Mouse (Mus musculus) naive thymus-derived CD4-positive, alpha-beta T cell, adult 2 months (primary cell): ENCODE measurements around the gene Eif5b.
A peak's percentile ranks its signal among the peaks of the same experiment; 100 is the strongest.
"Not testable (repeated sequence)": the region's sequence is repeated elsewhere in the genome, so short reads cannot be mapped to it uniquely, and the experiment has no call there.

Experiments
- DNase-seq: peaks from one replicate; pipeline ENCODE4 v3.0.0-alpha.2; 2011; ENCODE audit warnings: low read depth

Eif5b gene

GRCm38 (mm10) chr1:37997867-37998266 lies at the start of gene Eif5b, which contains the start of gene Txndc9:
Gene Eif5b, plus strand, starts transcription at chr1:37998010.
Gene Txndc9, minus strand, starts transcription at chr1:37997893.
- peak; percentile 91 for DNase-seq

GRCm38 (mm10) chr1:37948906-37949305 lies 48.9 kb upstream of the Eif5b start:
- DNase-seq, result no peak

DNA sequence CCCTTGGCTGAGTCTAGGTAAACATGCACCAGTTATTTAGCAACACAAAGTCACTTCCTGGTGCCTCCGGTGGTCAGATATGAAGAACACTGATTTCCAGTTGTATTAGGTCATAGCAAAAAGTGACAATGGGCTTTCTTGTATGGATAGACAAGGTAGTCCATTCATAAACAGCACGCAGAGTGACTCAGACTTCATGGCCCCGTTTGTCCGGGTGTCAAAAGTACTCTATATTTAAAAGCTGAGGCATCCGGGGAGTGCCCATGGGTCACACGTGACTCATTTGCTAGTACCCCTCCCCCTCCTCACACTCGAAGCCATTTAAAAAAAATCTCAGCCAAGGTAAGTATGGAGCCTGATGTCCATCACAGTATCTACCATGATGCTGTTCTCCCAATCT lies 43.0 kb upstream of the Eif5b start:
- DNase-seq, result no peak

DNA sequence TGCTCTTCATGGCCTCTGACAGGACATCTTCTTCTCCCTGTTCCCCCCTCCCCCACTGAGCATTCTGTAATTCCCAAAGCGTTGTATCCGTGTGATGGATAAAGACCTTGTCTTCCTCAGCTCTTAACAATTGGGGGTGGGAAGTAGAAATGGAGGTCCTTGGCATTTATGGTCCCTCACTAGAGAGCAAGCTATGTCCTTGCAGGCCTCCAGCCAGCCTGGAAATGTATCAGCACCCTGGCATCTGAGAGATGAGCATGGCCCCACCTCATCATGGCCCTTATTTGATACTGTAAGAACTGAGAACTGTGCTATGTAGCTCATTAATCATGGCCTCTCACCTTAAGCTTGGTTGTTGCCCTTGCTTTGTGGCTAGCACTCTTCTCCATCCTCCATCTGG lies 42.6 kb upstream of the Eif5b start:
- no peak for DNase-seq

- DNase-seq, result no peak
Observed at GRCm38 (mm10) chr1:37956690-37957431, 40.9 kb upstream of the Eif5b start.

DNA sequence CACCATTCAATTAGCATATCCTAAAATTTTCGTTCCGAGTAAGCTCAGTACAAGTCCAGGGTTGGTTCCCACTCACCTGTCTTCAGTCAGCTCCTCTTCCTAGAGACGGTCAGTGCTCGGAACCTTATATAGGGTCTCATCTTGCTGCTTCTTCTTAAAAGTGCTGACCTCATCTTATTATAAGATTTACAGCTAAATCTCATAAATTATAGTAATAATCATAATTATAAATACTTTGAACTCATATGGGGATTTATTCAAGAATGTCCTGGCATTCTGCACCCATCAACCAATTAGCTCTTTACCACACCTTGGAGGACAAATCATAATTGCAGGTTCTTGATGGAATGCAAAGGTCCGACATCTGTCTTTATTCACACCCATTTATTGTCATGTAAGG lies 40.2 kb upstream of the Eif5b start, which contains the start of gene Lyg1:
TSS of gene Lyg1 (minus strand) at position 101 of the 400 bp plus-strand sequence.
- no peak for DNase-seq

DNA sequence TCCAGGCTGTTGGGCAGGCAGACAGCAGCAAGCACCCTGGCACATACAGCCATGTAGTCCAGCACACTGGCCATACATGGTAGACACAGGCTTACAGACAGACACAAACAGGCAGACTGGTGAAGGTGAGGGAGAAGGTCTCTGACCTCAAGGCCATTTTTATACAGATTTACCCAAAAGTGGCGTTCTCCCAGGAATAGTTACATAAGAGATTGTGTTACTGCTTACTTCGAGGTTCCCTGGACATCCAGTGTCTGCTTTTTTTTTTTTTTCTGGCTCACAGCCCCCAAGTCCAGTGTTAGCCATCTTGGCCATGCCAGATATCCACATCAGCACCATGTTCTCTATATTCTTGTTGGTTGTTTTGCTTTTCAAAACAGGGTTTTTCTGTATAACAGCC lies 39.3 kb upstream of the Eif5b start:
- DNase-seq, result no peak

- DNase-seq, result no peak
Observed at GRCm38 (mm10) chr1:37959486-37959885, 38.3 kb upstream of the Eif5b start.

DNA sequence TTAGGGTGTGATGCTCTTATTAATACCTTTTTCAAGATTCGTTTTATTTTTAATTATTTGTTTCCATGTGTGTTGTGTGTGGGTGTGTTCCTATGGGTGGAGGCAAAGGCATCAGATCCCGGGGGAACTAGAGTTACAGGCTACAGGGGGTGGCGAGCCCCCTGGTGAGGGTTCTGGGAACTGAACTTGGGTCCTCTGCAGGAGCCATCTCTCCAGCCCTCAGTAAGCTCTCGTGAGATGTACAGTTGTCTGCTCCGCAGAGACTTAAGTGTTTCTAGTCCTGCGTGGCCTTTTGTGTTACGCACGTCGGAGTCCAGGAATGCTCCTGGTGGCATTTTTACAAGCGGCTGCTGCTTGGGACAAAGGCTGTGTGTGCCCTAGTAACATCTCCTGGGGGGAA lies 32.2 kb upstream of the Eif5b start:
- DNase-seq, result no peak

DNA sequence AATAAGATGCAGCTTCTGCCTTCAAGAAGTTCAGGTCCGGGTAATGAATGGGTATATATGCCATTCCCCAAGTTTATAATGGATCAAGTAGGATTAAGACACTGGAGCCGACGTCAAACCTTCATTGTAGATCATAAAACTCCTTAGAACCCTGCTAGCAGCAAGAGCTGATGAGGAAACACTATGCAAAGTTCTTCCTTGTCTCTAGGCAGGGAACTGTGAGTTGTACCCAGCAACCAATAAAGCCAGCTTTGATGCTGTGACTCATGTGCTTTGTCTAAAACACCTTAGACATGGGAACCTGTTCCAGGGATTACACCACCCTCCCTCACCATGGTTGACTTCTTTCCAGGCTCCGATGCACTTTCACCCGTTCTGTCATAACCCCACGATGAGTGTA lies 29.1 kb upstream of the Eif5b start:
- DNase-seq, result no peak

- DNase-seq, result no peak
Observed at GRCm38 (mm10) chr1:37971520-37971919, 26.3 kb upstream of the Eif5b start.

DNA sequence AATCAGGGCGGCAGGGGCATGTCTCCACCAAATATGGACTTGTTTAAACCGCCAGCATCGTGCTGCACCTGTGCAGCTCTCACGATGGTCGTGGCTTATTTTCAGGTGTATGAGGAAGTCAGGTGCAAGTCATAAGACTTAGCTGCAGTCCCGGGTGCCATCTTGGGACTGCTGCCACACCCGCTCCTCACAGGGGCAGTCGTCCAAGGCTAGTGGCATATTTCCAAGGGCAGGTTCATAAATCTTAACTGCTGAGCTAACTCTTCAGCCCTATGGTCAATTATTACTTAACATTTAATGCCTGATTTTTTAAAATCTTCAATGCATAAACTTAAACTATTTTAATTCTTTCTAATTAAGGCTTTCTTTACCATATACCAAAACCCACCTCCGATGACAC lies 21.1 kb upstream of the Eif5b start:
- not testable (repeated sequence) for DNase-seq

- DNase-seq, result no peak
Observed at GRCm38 (mm10) chr1:37977303-37977702, 20.5 kb upstream of the Eif5b start.

DNA sequence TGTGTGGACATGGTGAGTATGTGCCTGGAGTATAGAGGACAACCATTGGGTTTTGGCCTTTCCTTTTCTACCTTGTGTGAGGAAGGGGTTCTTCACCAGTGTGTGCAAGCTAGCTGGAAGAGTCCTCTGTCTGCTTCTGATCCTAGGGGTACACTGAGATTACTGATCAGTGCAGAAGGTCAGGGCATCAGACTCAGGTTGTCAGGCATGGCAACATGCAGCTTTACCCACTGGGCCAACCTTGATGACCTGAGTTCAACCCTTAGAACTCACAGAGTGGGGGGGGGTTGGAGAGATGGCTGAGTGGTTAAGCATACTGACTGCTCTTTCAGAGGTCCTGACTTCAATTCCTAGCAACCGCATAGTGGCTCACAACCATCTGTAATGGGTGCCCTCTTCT lies 13.5 kb upstream of the Eif5b start:
- no peak for DNase-seq

DNA sequence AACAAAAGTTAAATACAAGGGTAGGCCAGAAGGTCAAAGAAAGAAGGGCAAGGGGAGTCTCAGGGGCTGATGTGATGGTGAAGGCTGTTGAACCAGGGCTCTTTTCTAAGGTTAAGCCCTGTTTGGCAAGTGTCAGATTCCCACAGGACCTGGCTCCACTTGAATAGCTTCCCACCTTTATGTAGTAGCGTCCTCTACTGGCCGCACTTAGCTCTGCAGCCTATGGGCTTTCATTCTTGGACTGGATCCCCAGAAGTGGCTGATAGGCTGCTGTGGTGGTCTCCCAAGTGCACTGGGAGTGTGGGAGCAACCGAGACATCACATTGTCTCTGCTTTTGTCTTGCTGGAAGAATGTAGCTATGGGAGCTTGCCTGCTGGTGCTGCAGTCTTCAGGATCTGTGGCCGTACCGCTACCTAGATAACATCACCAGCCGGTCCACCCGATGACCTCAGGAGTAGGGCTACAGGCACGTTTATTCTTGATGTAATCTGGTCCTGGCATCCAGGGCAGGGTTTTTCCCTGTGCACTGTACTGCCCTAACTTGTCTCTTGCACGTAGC lies 12.0 kb upstream of the Eif5b start:
- DNase-seq, result no peak

DNA sequence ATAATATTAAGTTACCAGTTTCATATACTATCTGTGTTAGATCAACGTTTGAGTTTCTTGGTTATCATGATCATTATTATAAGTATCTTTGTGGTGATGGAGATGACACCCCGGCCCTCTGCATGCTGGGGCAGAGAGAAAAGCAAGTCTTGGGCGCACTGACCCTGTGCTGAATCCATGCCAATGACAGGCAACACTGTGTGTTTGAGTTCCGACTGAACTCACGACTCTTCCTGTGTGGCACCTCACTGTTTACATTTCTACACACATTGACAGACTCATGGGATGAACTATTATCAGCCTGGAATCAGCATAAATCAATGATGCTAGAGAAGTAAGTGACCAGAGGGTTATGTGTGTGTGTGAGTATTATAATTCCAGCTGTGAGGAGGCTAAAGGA lies 10.0 kb upstream of the Eif5b start:
- DNase-seq, result no peak

- no peak for DNase-seq
Observed at GRCm38 (mm10) chr1:37996226-37996625, 1.6 kb upstream of the Eif5b start.

GRCm38 (mm10) chr1:37996877-37997484 lies 829 bp upstream of the Eif5b start:
- peak; percentile 98 for DNase-seq

DNA sequence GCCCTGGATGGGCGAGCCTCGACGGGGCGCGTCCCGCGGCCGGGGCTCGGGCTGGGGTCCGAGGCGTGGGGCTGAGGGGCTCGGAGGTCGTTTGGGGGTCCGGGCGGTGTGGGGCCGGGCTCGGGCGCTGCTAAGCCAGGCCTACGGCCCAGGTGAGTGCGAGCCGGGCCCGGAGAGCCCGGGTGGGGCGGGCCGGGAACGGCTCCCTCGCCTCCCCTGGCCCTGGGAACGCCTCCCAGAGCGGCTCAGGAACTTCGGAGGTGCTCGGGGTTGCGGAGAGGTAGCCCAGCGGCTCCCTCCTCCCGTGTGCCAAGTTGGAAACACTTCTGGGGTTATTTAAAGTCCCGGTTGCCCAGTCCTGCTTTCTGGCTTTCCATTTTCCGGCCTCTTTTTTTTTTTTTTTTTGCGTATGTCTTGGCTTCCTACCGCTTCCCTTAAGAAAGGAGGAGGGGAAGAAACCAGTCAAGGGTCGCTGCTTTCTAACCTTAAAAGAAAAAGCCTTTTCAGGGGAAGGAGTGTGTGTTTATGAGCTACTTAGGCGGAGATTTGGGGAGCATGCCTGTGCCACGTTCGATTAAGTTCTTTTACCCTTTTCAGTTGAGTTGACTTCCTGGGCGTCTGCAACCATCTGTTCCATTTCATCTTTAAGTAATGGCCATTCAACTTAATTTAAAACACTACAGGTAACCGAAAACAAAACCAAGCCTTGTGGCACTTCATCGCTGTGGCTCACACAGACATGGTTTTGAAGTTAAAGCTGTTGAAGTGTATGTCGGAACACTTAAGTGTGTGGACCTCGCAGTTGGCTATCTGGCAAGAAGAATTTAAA lies 775 bp downstream of the Eif5b start:
- DNase-seq, result peak; percentile 35

- no peak for DNase-seq
Observed at GRCm38 (mm10) chr1:37999552-37999951, 1.7 kb downstream of the Eif5b start.

DNA sequence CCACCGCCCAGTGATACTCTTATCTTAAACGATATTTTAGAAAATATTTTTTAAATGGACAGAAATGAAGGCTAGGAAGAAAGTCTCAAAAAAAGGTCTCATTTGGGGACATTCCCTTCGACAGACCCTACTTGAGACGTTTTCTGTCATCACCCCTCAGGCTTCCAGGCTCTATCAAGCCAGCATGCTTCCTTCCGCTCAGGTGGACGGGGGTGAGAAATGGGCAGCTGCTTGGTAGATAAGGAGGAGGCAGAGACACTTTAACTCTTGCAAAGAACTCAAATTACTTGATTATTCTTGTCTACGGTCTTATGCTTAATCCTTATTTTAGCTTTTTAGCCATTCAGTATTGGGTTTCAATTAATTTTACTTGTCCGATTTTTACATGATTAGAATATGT lies 3.0 kb downstream of the Eif5b start:
- no peak for DNase-seq

GRCm38 (mm10) chr1:38001956-38002355 lies 4.1 kb downstream of the Eif5b start:
- DNase-seq, result no peak

DNA sequence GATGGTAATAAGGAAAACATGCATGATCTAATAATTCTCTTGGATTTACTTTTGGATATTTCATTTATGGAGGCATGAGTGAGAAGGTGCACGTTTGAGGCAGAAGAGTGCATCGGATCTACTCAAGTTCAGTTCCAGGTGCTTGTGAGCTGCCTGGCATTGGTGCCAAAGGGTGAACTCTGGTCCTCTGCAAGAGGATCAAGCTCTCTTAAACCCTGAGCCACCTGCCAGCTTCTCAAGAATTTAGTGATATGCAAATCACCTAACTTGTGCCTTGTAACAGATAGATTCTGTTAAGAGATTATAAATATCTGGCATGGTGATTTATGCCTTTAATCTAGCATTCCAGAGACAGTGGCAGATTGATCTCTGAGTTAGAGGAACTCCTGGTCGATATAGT lies 5.2 kb downstream of the Eif5b start:
- DNase-seq, result no peak
